Comparison of ENCODE assay signal across 13 mouse cellular contexts in genomic region chr8:124937293-124937692, GRCm38 (mm10).
"Had no signal": no experiment of that assay in that cellular context is flagged by ENCODE, and none has a peak within 500 bp of the region (broad histone marks: within the 10 kb centered on the region; RNA-seq: fewer than 3 reads in every experiment).

No protein-coding gene starts in this region.

- H3K4me1 ChIP-seq: limb, embryonic 12.5 days; liver, embryonic 13.5 days; midbrain, embryonic 12.5 days had no signal

- ATAC-seq: midbrain, embryonic 16.5 days had no signal

- H3K27me3 ChIP-seq: limb, embryonic 12.5 days; liver, embryonic 13.5 days; midbrain, embryonic 12.5 days; neural tube, embryonic 13.5 days had no signal

- H3K27ac ChIP-seq: limb, embryonic 12.5 days; liver, embryonic 13.5 days; midbrain, embryonic 12.5 days; neural tube, embryonic 13.5 days had no signal

- H3K9me3 ChIP-seq: limb, embryonic 12.5 days; liver, embryonic 13.5 days; midbrain, embryonic 12.5 days; neural tube, embryonic 13.5 days had no signal

- H3K4me3 ChIP-seq: limb, embryonic 12.5 days; liver, embryonic 13.5 days; midbrain, embryonic 12.5 days; neural tube, embryonic 13.5 days had no signal

- DNase-seq: kidney, postnatal 36 days; layer of hippocampus, adult 9-11 months; layer of hippocampus, postnatal 36 days; liver; liver, embryonic 13.5 days; lung, adult 18-20 months; retina, postnatal 1 day; right cerebral cortex, postnatal 4 days; thymus, postnatal 36 days had no signal

- H3K9ac ChIP-seq: limb, embryonic 12.5 days; liver, embryonic 13.5 days; midbrain, embryonic 12.5 days; neural tube, embryonic 13.5 days had no signal

- H3K4me2 ChIP-seq: limb, embryonic 12.5 days; liver, embryonic 13.5 days; midbrain, embryonic 12.5 days; neural tube, embryonic 13.5 days had no signal
